Mouse (Mus musculus) testis, adult 2 months (tissue): Measurements from ENCODE around the gene Acrbp. TPM values are rescaled to one million over a fixed set of nuclear protein-coding genes. Genes with fewer than 3 reads are reported as not detected.
A peak's percentile ranks its signal among the peaks of the same experiment; 100 is the strongest.
"Not testable (repeated sequence)": the region's sequence is repeated elsewhere in the genome, so short reads cannot be mapped to it uniquely, and the experiment has no call there.

Experiments
- H3K27ac ChIP-seq: fragments of 200-500 bp; 2 replicates; pipeline ENCODE4 v1.5.1; 2012; ENCODE audit warnings: low read depth, low read length; ENCODE audit not compliant: control insufficient read depth, insufficient read depth
- H3K27me3 ChIP-seq: fragments of 200-500 bp; 2 replicates; pipeline ENCODE4 v1.6.1; 2012; ENCODE audit warnings: mild to moderate bottlenecking, low read length, moderate library complexity; ENCODE audit not compliant: control insufficient read depth, insufficient read depth
- H3K36me3 ChIP-seq: fragments of 200-500 bp; 2 replicates; pipeline ENCODE4 v1.6.1; 2012; ENCODE audit warnings: mild to moderate bottlenecking, low read length; ENCODE audit not compliant: control insufficient read depth, insufficient read depth
- H3K4me1 ChIP-seq: fragments of 200-500 bp; 2 replicates; pipeline ENCODE4 v1.6.1; 2012; ENCODE audit warnings: low read length; ENCODE audit not compliant: control insufficient read depth, insufficient read depth
- H3K4me3 ChIP-seq: fragments of 200-500 bp; 2 replicates; pipeline ENCODE4 v1.5.1; 2012; ENCODE audit warnings: low read depth, mild to moderate bottlenecking, low read length, moderate library complexity, mixed read lengths; ENCODE audit not compliant: control insufficient read depth
- CTCF ChIP-seq: fragments of 200-500 bp; IDR thresholded peaks from 2 replicates; pipeline ENCODE4 v1.5.1; 2012; ENCODE audit warnings: low read depth, mild to moderate bottlenecking, inconsistent platforms, low read length, moderate library complexity; ENCODE audit not compliant: control insufficient read depth, insufficient read depth, insufficient replicate concordance
- POLR2A ChIP-seq: fragments of 200-500 bp; IDR thresholded peaks from 2 replicates; pipeline ENCODE4 v1.6.1; 2012; ENCODE audit warnings: low read depth, mild to moderate bottlenecking, inconsistent platforms, low read length, moderate library complexity; ENCODE audit not compliant: control insufficient read depth
- polyA plus RNA-seq: library from polyadenylated mRNA; depleted of rRNA; stranded (reverse); fragments of >200 nt; gene quantifications from 2 replicates; pipeline ENCODE4 v1.2.3, GENCODE M21; 2012

The Acrbp gene
- polyA plus RNA-seq, 1 experiment, result 1,947 TPM

DNA sequence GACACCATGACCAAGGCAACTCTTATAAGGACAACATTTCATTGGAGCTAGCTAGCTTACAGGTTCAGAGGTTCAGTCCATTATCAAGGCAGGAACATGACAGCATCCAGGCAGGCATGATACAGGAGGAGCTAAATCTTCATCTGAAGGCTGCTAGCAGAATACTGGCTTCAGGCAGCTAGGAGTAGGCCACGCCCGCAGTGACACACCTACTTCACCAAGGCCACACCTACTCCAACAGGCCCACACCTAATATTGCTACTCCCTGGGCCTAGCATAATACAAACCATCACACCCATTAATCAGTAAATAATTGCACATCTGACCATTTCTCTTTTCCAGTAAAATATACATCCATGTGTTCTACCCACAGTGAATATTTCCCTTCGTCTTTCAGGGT lies 31.8 kb upstream of the Acrbp start:
- Histone ChIP-seq H3K27me3 (no peaks in the 10 kb centered on the region), H3K4me1 (no peaks in the 10 kb centered on the region), H3K4me3 (no peak overlapping the region), H3K36me3 (no peaks in the 10 kb centered on the region), H3K27ac (no peak overlapping the region)
- no peak for TF ChIP-seq POLR2A
- no peak for TF ChIP-seq CTCF

DNA sequence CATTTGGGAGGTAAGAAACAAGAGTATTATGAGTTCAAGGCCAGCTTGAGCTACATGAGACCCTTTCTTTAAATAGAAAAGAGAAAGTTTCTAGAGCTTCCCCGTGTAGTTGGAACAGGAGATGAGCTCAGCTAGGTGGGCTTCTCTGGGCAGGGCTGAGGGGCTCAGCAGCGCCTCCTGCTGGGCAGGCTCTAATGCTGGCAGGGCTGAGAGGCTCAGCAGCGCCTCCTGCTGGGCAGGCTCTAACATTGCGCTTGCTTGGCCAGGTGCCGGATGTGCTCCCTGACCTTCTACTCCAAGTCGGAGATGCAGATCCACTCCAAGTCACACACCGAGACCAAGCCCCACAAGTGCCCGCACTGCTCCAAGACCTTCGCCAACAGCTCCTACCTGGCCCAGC lies 19.0 kb upstream of the Acrbp start:
- not testable (repeated sequence) for H3K36me3 ChIP-seq, H3K4me1 ChIP-seq, H3K27ac ChIP-seq, H3K27me3 ChIP-seq, H3K4me3 ChIP-seq
- peak; percentile 93 for TF ChIP-seq CTCF

DNA sequence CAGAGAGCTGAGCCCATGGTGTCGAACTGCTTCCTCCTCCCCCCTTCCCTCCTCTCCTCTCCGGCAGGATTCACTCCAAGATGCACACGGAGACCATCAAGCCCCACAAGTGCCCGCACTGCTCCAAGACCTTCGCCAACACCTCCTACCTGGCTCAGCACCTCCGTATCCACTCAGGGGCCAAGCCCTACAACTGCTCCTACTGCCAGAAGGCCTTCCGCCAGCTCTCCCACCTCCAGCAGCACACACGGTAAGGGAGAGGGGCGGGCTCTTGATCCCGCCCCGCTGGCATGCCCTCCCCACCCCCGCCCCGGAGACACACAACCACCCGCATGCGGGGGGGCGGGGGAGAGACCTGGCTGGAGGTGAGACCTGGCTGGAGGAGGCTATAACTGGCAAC lies 17.9 kb upstream of the Acrbp start:
- Histone ChIP-seq H3K36me3 (peaks cover 4% of the 10 kb centered on the region), H3K27me3 (no peaks in the 10 kb centered on the region), H3K27ac (no peak overlapping the region), H3K4me3 (no peak overlapping the region), H3K4me1 (no peaks in the 10 kb centered on the region)
- no peak for TF ChIP-seq POLR2A
- no peak for TF ChIP-seq CTCF

DNA sequence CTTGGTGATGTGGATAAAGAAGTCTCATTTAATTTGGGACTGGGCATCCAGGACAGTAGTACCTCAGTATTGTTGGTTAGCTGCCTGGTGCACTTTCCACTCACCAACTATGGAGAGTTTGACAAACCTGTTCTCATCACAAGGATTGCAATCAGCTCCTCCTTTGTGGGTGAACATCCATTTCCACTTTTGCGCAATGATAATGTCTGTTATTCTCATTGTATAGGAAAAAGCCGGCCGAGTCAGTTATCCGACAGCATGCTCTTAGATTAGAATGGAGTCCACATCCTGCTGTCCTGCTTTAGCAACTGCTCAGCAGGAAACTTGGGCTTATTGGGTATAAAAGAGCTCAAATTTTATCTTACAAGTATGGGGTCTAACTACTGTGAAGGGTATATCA lies 10.8 kb upstream of the Acrbp start:
- H3K4me3 ChIP-seq, result no peak overlapping the region
- no peak for TF ChIP-seq CTCF
- H3K36me3 ChIP-seq, result no peaks in the 10 kb centered on the region; the same call in 1 of the 2 replicates
- H3K27ac ChIP-seq, result no peak overlapping the region
- H3K27me3 ChIP-seq, result no peaks in the 10 kb centered on the region
- H3K4me1 ChIP-seq, result no peaks in the 10 kb centered on the region; the same call in none of the 2 replicates

DNA sequence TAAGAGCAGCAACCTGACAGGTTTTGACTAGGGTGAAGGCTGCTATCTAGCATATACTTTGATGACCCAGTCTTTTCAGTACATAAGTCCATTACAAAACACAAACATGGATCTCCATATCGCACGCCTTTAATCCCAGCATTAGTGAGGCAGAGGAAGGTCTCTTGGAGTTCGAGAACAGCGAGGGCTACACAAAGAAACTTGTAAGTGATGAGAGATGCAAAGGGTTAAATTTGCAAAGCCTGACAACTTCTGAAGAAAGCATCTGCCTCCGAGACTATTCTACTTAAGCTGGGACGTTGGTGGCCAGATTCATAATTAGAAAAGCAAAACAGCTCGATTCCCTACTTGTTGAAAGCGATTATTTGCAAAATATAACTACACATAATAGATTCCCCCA lies 10.4 kb upstream of the Acrbp start:
- no peaks in the 10 kb centered on the region for H3K27me3 ChIP-seq
- H3K4me3 ChIP-seq, result peak overlapping the region; percentile 94
- no peaks in the 10 kb centered on the region; the same call in none of the 2 replicates for H3K4me1 ChIP-seq
- peak overlapping the region; percentile 40 for H3K27ac ChIP-seq
- TF ChIP-seq POLR2A, result no peak
- no peak for TF ChIP-seq CTCF
- H3K36me3 ChIP-seq, result no peaks in the 10 kb centered on the region; the same call in none of the 2 replicates

DNA sequence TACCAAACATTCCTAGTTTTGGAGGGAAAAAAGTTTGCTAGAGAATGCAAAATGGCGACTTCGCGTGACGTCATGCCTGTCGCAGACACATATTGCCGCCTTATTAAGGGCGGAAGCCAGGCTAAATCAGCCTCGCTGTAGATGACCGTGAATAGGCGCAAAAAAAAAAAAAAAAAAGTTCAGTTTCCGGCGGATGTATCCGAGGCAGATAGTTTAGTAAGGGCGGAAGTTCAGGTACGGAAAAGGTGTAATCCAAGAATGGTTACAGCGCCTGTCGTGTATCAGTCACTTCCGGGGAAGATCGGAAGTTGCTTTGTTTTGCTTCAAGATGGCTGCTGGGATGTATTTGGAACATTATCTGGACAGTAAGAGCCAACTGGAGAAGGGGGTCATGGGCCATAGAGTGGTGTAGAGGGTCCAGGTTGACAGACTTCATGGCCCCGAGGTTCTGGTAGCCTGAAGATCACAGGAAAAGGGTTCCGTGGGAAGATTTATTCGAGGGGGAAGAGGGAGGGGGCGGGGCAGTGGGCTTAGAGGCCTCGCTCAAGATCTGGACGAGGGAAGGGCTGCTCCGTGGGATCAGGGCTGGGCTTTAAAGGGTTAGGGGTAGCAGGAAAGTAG lies 9.8 kb upstream of the Acrbp start, which contains the start of gene Ing4:
Gene Ing4, plus strand, starts transcription at position 228 of the 621 bp plus-strand sequence.
- H3K27me3 ChIP-seq, result no peaks in the 10 kb centered on the region

DNA sequence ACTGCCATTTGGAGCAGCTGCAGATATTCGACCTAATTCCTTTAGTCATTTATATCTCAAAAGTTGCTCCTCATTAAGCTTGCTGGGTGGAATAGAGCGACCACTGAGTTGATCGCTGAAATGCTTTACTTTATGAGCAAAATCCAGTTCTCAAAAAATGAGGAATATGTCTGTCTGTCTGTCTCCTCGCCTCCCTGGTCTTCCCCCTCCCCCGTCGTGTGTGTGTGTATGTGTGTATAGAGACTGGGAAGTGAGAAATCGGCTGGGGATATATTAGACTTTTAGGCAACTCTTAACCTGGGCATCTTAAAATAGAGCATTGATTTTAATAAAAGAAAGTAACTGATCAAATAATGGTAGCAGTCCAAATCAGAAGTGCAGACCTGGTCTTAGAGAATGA lies 9.3 kb upstream of the Acrbp start:
- TF ChIP-seq CTCF, result no peak
- no peak for TF ChIP-seq POLR2A
- Histone ChIP-seq H3K36me3 (no peaks in the 10 kb centered on the region; the same call in 1 of the 2 replicates), H3K27me3 (no peaks in the 10 kb centered on the region), H3K27ac (no peak overlapping the region), H3K4me1 (no peaks in the 10 kb centered on the region; the same call in none of the 2 replicates), H3K4me3 (peak overlapping the region; percentile 94)

More for the DNA sequence above, 9.8 kb upstream of the Acrbp start, which contains the start of gene Ing4:
- H3K27ac ChIP-seq, result peak within 1 kb of the TSS; percentile 40
- H3K4me3 ChIP-seq, result peak within 1 kb of the TSS; percentile 94
- no peak for TF ChIP-seq CTCF
- TF ChIP-seq POLR2A, result no peak
- H3K4me1 ChIP-seq, result no peaks in the 10 kb centered on the region; the same call in none of the 2 replicates
- H3K36me3 ChIP-seq, result no peaks in the 10 kb centered on the region; the same call in 1 of the 2 replicates

DNA sequence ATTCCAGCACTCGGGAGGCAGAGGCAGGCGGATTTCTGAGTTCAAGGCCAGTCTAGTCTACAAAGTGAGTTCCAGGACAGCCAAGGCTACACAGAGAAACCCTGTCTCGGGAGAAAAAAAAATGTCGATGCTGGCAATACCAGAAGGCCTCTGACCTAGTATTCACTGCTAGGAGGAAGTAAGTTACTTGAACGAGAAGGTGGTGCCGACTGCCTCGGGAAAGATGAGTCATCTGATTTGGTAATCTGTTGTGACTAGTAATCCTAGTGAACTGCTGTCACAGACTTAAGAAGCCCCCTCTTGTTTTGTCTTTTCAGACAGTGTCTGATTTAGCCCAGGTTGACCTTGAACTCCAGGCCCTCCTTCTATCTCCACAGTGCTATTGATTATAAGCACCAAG lies 8.4 kb upstream of the Acrbp start:
- H3K4me3 ChIP-seq, result no peak overlapping the region
- TF ChIP-seq CTCF (no peak), POLR2A (no peak)
- no peak overlapping the region for H3K27ac ChIP-seq
- no peaks in the 10 kb centered on the region; the same call in 1 of the 2 replicates for H3K36me3 ChIP-seq
- H3K27me3 ChIP-seq, result no peaks in the 10 kb centered on the region
- H3K4me1 ChIP-seq, result no peaks in the 10 kb centered on the region; the same call in none of the 2 replicates
